Mouse (Mus musculus): Measurements from ENCODE around the gene Atp6v0a1.
A peak's percentile ranks its signal among the peaks of the same experiment; 100 is the strongest.

The Atp6v0a1 gene

DNA sequence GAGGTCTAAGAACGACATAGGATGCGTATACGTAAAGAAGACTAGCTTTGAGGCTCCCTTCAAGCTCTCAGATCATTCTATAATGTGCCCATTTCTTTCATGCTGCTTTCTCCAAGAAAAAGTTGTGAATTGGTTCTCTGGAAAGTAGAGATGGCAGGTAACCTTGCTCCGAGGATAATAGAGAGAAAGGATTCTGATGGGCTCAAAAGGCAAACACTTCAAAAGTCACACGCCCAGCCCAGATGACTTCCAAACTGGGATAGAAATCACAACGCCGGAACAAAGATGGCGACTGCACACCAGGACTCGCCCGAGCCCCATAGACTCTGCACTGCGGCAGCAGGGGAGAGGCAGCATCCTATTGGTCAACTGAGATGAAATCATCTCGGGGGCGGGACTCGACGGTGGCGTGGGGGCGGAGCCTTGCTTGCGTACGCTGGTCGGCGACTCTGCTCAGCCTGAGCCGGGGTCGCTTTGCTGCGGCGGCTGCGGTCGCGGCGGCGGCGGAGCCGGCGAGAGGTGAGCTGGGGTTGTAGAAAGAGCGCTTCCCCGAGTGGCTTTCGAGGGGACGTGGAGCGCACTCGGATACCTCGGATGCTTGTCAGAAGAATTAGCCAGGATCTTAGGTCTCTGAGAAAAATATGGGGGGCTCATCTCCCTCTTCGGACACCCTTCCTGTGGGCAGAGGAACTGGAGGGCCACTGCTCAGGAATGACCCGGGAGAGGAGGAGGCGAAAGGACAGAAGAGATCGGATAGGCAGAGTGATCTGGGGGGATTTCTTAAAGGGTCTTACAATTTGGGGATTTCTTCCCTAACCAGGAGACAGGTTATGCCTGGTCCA, at the start of gene Atp6v0a1:
TSS of gene Atp6v0a1 (plus strand) at position 407 of the 842 bp plus-strand sequence.
- DNase-seq (ENCODE audit: low spot score in 2 of 2) = peak; percentile 97 to 98

DNA sequence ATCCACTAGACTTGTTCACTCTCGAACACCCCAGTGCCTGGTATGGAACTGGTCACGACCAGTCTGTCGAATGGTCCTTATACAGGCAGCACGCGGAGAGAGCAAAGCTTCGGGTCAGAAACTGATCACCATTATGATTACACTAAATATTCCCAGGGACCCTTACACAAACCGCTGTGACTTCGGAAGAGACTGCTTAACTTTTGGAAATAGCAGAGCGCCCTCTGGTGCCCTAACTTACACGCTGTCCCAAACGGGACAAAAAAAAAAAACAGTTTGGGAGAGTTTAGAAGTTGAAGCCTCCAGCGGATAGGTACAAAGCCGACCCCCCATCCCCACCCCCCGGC, 49.8 kb upstream of the Atp6v0a1 start:
- no peak for DNase-seq (ENCODE audit: low spot score in 2 of 2)

GRCm38 (mm10) chr11:100959826-100960225, 49.4 kb upstream of the Atp6v0a1 start:
- DNase-seq (ENCODE audit: low spot score in 2 of 2) = no peak

- DNase-seq (ENCODE audit: low spot score in 2 of 2) = peak; percentile 88 to 90
These were observed 48.7 kb upstream of the Atp6v0a1 start for GRCm38 (mm10) chr11:100960540-100960939.

GRCm38 (mm10) chr11:100962371-100962911, 46.8 kb upstream of the Atp6v0a1 start:
- peak; percentile 85 to 93 for DNase-seq (ENCODE audit: low spot score in 2 of 2)

DNA sequence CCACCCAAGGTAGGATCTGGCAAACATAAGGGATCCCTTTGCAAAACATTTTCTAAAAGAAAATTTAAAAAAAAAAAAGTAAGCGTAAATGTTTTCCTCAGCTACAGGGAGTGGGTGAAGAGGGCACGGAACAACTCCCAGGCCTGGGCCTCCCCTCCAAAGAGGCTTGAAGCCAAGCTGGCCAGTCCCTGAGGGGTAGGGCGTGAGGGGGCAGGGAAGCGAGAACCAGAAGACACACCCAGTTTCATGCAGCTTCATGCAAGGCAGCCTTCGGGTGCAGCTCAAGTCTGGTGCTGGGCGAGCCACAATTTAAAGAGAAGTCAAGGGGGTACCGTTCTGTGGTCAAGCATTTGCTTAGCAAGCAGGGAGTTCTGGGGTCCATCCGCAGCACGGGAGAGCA, 45.6 kb upstream of the Atp6v0a1 start:
- peak; percentile 75 to 80 for DNase-seq (ENCODE audit: low spot score in 2 of 2)

- no peak for DNase-seq (ENCODE audit: low spot score in 2 of 2)
These were observed 45.1 kb upstream of the Atp6v0a1 start for GRCm38 (mm10) chr11:100964180-100964579.

GRCm38 (mm10) chr11:100964901-100965542, 44.2 kb upstream of the Atp6v0a1 start:
- DNase-seq (ENCODE audit: low spot score in 2 of 2) = no peak

GRCm38 (mm10) chr11:100965760-100966159, 43.5 kb upstream of the Atp6v0a1 start:
- DNase-seq (ENCODE audit: low spot score in 2 of 2) = no peak

DNA sequence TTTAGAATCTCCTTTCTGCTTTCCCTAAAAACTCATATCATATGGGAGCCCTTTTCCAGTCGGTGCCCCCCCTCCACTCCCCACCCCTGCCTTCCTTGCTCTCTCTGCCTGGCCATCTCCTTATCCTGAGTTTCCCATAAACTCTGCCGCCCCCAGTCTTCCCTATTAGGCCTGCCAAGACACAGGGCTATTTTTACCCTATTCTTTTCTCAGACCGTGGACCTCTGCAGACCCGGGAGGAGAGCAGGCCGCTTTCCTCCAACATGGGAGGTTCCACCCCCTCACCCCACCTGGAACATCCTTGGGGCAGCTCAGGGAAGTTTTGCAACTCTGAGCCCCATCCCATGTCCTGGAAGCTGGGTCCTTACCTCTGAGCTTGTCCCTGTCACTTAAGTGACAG, 41.9 kb upstream of the Atp6v0a1 start:
- no peak for DNase-seq (ENCODE audit: low spot score in 2 of 2)

GRCm38 (mm10) chr11:100967881-100968420, 41.3 kb upstream of the Atp6v0a1 start:
- DNase-seq (ENCODE audit: low spot score in 2 of 2) = no peak

DNA sequence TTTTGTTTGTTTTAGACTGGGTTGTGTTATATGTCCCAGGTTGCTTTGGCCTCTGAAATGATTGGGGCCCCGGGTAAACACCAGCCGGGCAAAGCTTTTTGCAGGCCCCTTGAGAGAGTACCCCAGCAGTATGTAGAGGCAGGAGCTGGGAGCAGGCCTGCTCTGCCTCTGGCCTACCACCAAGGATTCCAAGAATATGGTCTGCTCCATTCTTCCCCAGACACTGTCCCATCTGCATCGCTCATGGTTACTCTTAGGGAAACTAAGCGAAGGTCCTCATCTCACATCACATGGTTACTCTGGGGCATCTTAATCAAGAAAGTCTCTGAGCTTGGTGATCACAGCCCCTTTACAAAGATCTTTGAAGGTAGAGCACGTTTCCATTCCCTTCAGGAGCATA, 40.8 kb upstream of the Atp6v0a1 start:
- no peak for DNase-seq (ENCODE audit: low spot score in 2 of 2)

GRCm38 (mm10) chr11:100969189-100969743, 40.0 kb upstream of the Atp6v0a1 start:
- DNase-seq (ENCODE audit: low spot score in 2 of 2) = no peak

- DNase-seq (ENCODE audit: low spot score in 2 of 2) = peak; percentile 84 to 86
These were observed 39.3 kb upstream of the Atp6v0a1 start for GRCm38 (mm10) chr11:100969744-100970556.

DNA sequence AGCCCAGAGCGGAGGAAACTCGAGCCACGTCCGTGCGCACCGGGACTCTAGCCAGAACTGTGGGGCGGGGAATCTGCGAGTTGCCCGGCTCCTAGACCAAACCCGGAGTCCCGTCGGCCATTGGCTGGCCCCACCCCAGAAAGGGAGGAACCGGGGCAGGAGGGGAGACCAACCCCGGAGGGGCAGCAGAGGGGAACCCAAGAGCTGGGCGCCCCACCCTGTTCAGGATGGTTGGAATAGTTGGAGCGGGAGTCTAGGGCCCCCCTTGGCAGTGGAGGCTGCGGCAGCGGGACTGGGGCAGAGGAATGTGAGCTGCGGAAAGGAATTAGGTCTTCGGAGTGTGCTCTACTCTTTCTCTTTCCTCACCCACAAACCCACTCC, 38.7 kb upstream of the Atp6v0a1 start, which contains the start of gene Cavin1:
TSS of gene Cavin1 (minus strand) at position 331 of the 381 bp plus-strand sequence.
- DNase-seq (ENCODE audit: low spot score in 2 of 2) = peak; percentile 99

GRCm38 (mm10) chr11:100971455-100971854, 37.8 kb upstream of the Atp6v0a1 start:
- no peak for DNase-seq (ENCODE audit: low spot score in 2 of 2)

- DNase-seq (ENCODE audit: low spot score in 2 of 2) = no peak
These were observed 36.0 kb upstream of the Atp6v0a1 start for GRCm38 (mm10) chr11:100973245-100973644.

DNA sequence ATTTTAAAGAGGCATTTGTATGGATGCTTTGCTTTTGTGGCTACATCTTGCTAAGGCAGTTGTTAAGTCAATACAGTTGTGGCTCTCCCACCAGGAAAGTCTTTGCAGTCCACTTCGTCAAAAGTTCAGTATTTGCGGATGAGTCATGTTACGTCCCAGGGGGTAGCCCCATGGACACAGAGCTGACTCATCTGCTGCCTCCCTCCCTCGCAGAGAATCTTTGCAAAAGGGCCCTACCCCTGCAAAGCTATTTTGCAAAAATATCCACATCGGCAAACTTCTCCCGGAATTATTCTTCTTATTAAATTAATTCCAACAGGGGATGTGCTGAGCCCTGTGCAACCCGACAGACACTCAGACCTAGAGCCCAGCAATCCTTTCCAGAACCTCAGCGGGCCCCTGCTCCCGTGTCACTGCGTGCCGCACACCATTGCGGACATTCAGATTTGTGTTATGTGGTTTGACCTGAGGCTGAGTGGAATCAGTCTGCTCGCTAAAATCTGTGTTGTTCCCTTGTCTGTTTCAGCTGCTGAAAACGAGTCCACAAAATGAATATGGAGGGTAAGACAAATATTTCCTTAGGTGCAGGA, 34.8 kb upstream of the Atp6v0a1 start:
- DNase-seq (ENCODE audit: low spot score in 2 of 2) = peak in 1 of 2 experiments; percentile 67

DNA sequence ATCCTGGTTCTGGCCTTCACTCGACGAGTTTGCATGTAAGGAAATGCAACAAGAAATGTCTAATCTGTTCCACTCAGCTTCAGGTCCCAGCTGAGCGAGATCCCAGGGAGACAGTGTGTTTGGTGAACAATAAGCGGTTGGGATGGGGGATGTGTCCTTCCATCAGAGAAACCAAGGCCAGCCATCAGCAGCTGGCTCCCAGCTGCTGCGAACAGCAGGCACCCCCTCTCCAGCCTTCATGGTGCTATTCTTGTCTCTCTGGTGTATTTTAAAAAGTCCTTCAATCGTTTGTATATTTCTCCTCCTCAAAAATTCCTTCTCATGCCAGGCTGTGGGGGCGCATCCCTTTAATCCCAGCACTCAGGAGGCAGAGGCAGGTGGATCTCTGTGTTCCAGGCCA, 34.0 kb upstream of the Atp6v0a1 start:
- no peak for DNase-seq (ENCODE audit: low spot score in 2 of 2)

DNA sequence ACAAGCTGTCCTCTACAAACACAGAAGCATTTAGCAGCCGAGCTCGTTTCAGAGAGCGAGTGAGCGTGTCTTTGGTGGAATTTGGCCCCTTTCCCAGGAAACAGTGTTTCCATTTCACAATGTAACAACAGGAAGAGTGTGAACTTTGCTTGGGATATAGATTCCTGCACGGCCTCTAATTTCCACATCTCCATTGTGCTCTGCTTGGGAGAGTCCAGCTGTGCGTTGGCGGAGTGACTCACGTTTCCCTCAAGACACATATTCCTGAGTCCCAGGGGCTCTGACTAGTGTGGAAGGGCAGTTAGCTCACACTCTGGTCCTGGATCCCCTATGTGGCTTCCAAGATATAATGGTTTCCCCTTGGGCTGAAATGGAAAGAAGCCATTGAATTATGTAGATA, 29.4 kb upstream of the Atp6v0a1 start:
- peak; percentile 81 to 84 for DNase-seq (ENCODE audit: low spot score in 2 of 2)

- no peak for DNase-seq (ENCODE audit: low spot score in 2 of 2)
These were observed 28.8 kb upstream of the Atp6v0a1 start for GRCm38 (mm10) chr11:100980438-100980837.

Measured in heart, adult 9 months (tissue).